Mouse (Mus musculus): ENCODE data around the gene Ehd4. TPM values are rescaled to one million over a fixed set of nuclear protein-coding genes. Genes with fewer than 3 reads are reported as not detected.

Gene Ehd4
- polyA plus RNA-seq, 1 experiment, result 247 TPM

- TF ChIP-seq POLR2A (IDR thresholded peaks at IDR 0.05; ENCODE audit: borderline replicate concordance, extremely low read depth, low read depth, low read length) (no peak), CTCF (IDR thresholded peaks at IDR 0.05; ENCODE audit: insufficient read depth, low read length) (no peak)
- peak; percentile 27 for DNase-seq
- Histone ChIP-seq H3K4me1 (ENCODE audit: control insufficient read depth, insufficient read depth, low read length) (no peaks in the 10 kb centered on the region), H3K4me3 (replicated peaks; ENCODE audit: extremely low read depth, low read depth, low read length) (no peak overlapping the region)
- 65% methylated on average over 3 of the region's 3 CpGs for WGBS
These were observed 94.9 kb downstream of the Ehd4 start for GRCm38 (mm10) chr2:120059466-120059865.

- 75% methylated on average over 4 of the region's 4 CpGs for WGBS
- TF ChIP-seq POLR2A (IDR thresholded peaks at IDR 0.05; ENCODE audit: borderline replicate concordance, extremely low read depth, low read depth, low read length), result no peak
- no peak for TF ChIP-seq CTCF (IDR thresholded peaks at IDR 0.05; ENCODE audit: insufficient read depth, low read length)
- Histone ChIP-seq H3K4me3 (replicated peaks; ENCODE audit: extremely low read depth, low read depth, low read length) (no peak overlapping the region), H3K4me1 (ENCODE audit: control insufficient read depth, insufficient read depth, low read length) (no peaks in the 10 kb centered on the region)
- DNase-seq, result no peak
These were observed 95.6 kb downstream of the Ehd4 start for GRCm38 (mm10) chr2:120058818-120059217.

GRCm38 (mm10) chr2:120055923-120056322 is 98.5 kb downstream of the Ehd4 start:
- WGBS, result 85% methylated on average over 10 of the region's 10 CpGs
- no peaks in the 10 kb centered on the region for H3K4me1 ChIP-seq (ENCODE audit: control insufficient read depth, insufficient read depth, low read length)
- H3K4me3 ChIP-seq (replicated peaks; ENCODE audit: extremely low read depth, low read depth, low read length), result no peak overlapping the region
- no peak for TF ChIP-seq POLR2A (IDR thresholded peaks at IDR 0.05; ENCODE audit: borderline replicate concordance, extremely low read depth, low read depth, low read length)
- no peak for TF ChIP-seq CTCF (IDR thresholded peaks at IDR 0.05; ENCODE audit: insufficient read depth, low read length)
- no peak for DNase-seq

- 92% methylated on average over 12 of the region's 12 CpGs for WGBS
- TF ChIP-seq CTCF (IDR thresholded peaks at IDR 0.05; ENCODE audit: insufficient read depth, low read length), result no peak
- no peak for TF ChIP-seq POLR2A (IDR thresholded peaks at IDR 0.05; ENCODE audit: borderline replicate concordance, extremely low read depth, low read depth, low read length)
- no peak overlapping the region for H3K4me3 ChIP-seq (replicated peaks; ENCODE audit: extremely low read depth, low read depth, low read length)
- no peak for DNase-seq
- no peaks in the 10 kb centered on the region for H3K4me1 ChIP-seq (ENCODE audit: control insufficient read depth, insufficient read depth, low read length)
These were observed 99.4 kb downstream of the Ehd4 start for GRCm38 (mm10) chr2:120054771-120055552.

- H3K4me1 ChIP-seq (ENCODE audit: control insufficient read depth, insufficient read depth, low read length), result no peaks in the 10 kb centered on the region
- 60% methylated on average over 6 of the region's 6 CpGs for WGBS
- TF ChIP-seq POLR2A (IDR thresholded peaks at IDR 0.05; ENCODE audit: borderline replicate concordance, extremely low read depth, low read depth, low read length), result no peak
- TF ChIP-seq CTCF (IDR thresholded peaks at IDR 0.05; ENCODE audit: insufficient read depth, low read length), result no peak
- no peak overlapping the region for H3K4me3 ChIP-seq (replicated peaks; ENCODE audit: extremely low read depth, low read depth, low read length)
- no peak for DNase-seq
These were observed 103.0 kb downstream of the Ehd4 start for GRCm38 (mm10) chr2:120051405-120051804.

- DNase-seq, result peak; percentile 72
- WGBS, result 68% methylated on average over 10 of the region's 10 CpGs
- H3K4me1 ChIP-seq (ENCODE audit: control insufficient read depth, insufficient read depth, low read length), result no peaks in the 10 kb centered on the region
- TF ChIP-seq CTCF (IDR thresholded peaks at IDR 0.05; ENCODE audit: insufficient read depth, low read length) (peak; percentile 72), POLR2A (IDR thresholded peaks at IDR 0.05; ENCODE audit: borderline replicate concordance, extremely low read depth, low read depth, low read length) (no peak)
- H3K4me3 ChIP-seq (replicated peaks; ENCODE audit: extremely low read depth, low read depth, low read length), result no peak overlapping the region
These were observed 104.7 kb downstream of the Ehd4 start for GRCm38 (mm10) chr2:120049632-120050274.

- no peak for DNase-seq
- Histone ChIP-seq H3K4me1 (ENCODE audit: control insufficient read depth, insufficient read depth, low read length) (no peaks in the 10 kb centered on the region), H3K4me3 (replicated peaks; ENCODE audit: extremely low read depth, low read depth, low read length) (no peak overlapping the region)
- TF ChIP-seq POLR2A (IDR thresholded peaks at IDR 0.05; ENCODE audit: borderline replicate concordance, extremely low read depth, low read depth, low read length), result no peak
- no peak for TF ChIP-seq CTCF (IDR thresholded peaks at IDR 0.05; ENCODE audit: insufficient read depth, low read length)
- 86% methylated on average over 9 of the region's 9 CpGs for WGBS
These were observed 106.2 kb downstream of the Ehd4 start for GRCm38 (mm10) chr2:120048173-120048572.

GRCm38 (mm10) chr2:120046486-120047310 is 107.7 kb downstream of the Ehd4 start:
- H3K4me3 ChIP-seq (replicated peaks; ENCODE audit: extremely low read depth, low read depth, low read length), result no peak overlapping the region
- no peak for DNase-seq
- WGBS, result 67% methylated on average over 14 of the region's 14 CpGs
- TF ChIP-seq CTCF (IDR thresholded peaks at IDR 0.05; ENCODE audit: insufficient read depth, low read length) (no peak), POLR2A (IDR thresholded peaks at IDR 0.05; ENCODE audit: borderline replicate concordance, extremely low read depth, low read depth, low read length) (no peak)
- no peaks in the 10 kb centered on the region for H3K4me1 ChIP-seq (ENCODE audit: control insufficient read depth, insufficient read depth, low read length)

GRCm38 (mm10) chr2:120044676-120045075 is 109.7 kb downstream of the Ehd4 start:
- Histone ChIP-seq H3K4me3 (replicated peaks; ENCODE audit: extremely low read depth, low read depth, low read length) (no peak overlapping the region), H3K4me1 (ENCODE audit: control insufficient read depth, insufficient read depth, low read length) (no peaks in the 10 kb centered on the region)
- 73% methylated on average over 3 of the region's 3 CpGs for WGBS
- TF ChIP-seq CTCF (IDR thresholded peaks at IDR 0.05; ENCODE audit: insufficient read depth, low read length), result no peak
- no peak for TF ChIP-seq POLR2A (IDR thresholded peaks at IDR 0.05; ENCODE audit: borderline replicate concordance, extremely low read depth, low read depth, low read length)
- DNase-seq, result no peak

Measured in lung, adult 2 months (tissue).